Mouse (Mus musculus) CH12.LX (cell line): ENCODE data around the gene Fam169b. TPM values are rescaled to one million over a fixed set of nuclear protein-coding genes. Genes with fewer than 3 reads are reported as not detected.

Experiments used
- DNase-seq: peaks from one replicate; pipeline ENCODE4 v3.0.0-alpha.2; 2013; ENCODE audit errors: extremely low read depth
- H3K27ac ChIP-seq: 2 replicates; pipeline ENCODE4 v1.5.1; 2012; ENCODE audit warnings: low read depth, mild to moderate bottlenecking, control low read depth, moderate library complexity; ENCODE audit not compliant: insufficient read depth
- H3K27me3 ChIP-seq: replicated peaks from 2 replicates; pipeline ENCODE3; 2012; ENCODE audit warnings: inconsistent platforms
- H3K36me3 ChIP-seq, 2 experiments: replicated peaks in 1 of 2; 2 replicates each; pipeline versions ENCODE3 to v1.6.1; 2012; ENCODE audit warnings: inconsistent platforms in 1 of 2, low read length in 1 of 2, mild to moderate bottlenecking in 1 of 2, mixed read lengths in 1 of 2, moderate library complexity in 1 of 2; ENCODE audit not compliant: control insufficient read depth in 1 of 2, insufficient read depth in 1 of 2
- H3K4me1 ChIP-seq, 2 experiments: 2 replicates each; pipeline ENCODE4 v1.6.1; 2012; ENCODE audit warnings: inconsistent platforms in 1 of 2, moderate library complexity in 1 of 2; ENCODE audit not compliant: insufficient read depth in 2 of 2, control insufficient read depth in 1 of 2
- H3K4me2 ChIP-seq: 2 replicates; pipeline ENCODE4 v1.6.1; 2012; ENCODE audit warnings: low read depth, mild to moderate bottlenecking, control low read depth; ENCODE audit not compliant: poor library complexity, insufficient read depth, severe bottlenecking
- H3K4me3 ChIP-seq, 3 experiments: fragments of 150-350 bp in 1 of 3; sonication (generic) in 1 of 3; replicated peaks in 1 of 3; 2 replicates each; pipeline versions ENCODE3 to v1.5.1; 2011 to 2012; ENCODE audit warnings: low read depth in 2 of 3, low read length in 2 of 3, mild to moderate bottlenecking in 2 of 3, moderate library complexity in 2 of 3, control low read depth in 1 of 3, improper control_type of control experiment in 1 of 3, inconsistent platforms in 1 of 3, mixed read lengths in 1 of 3; ENCODE audit not compliant: poor library complexity in 1 of 3
- H3K79me2 ChIP-seq: replicated peaks from 2 replicates; pipeline ENCODE4 v1.6.1; 2012; ENCODE audit warnings: mild to moderate bottlenecking, moderate library complexity; ENCODE audit not compliant: control insufficient read depth, poor library complexity, insufficient read depth, severe bottlenecking; ENCODE audit errors: extremely low read depth
- H3K9ac ChIP-seq: 2 replicates; pipeline ENCODE4 v1.6.1; 2012; ENCODE audit warnings: low read depth, mild to moderate bottlenecking, control low read depth, moderate library complexity; ENCODE audit not compliant: insufficient read depth
- H3K9me3 ChIP-seq: replicated peaks from 2 replicates; pipeline ENCODE3; 2012; ENCODE audit warnings: low read length, inconsistent platforms, mixed read lengths
- BHLHE40 ChIP-seq: IDR thresholded peaks from 2 replicates; pipeline ENCODE4 v1.6.1; 2011; ENCODE audit warnings: mild to moderate bottlenecking, low read depth, low read length, improper control_type of control experiment
- CHD1 ChIP-seq: IDR thresholded peaks from 2 replicates; pipeline ENCODE4 v1.6.1; 2012; ENCODE audit warnings: low read depth, low read length, improper control_type of control experiment, inconsistent platforms
- CTCF ChIP-seq, 2 experiments: IDR thresholded peaks in 1 of 2; conservative IDR thresholded peaks in 1 of 2; 2 replicates each; pipeline ENCODE4 v1.5.1; 2011 to 2012; ENCODE audit warnings: low read depth in 2 of 2, low read length in 2 of 2, improper control_type of control experiment in 1 of 2, inconsistent platforms in 1 of 2, mild to moderate bottlenecking in 1 of 2, moderate library complexity in 1 of 2
- E2F4 ChIP-seq: IDR thresholded peaks from 2 replicates; pipeline ENCODE4 v1.6.1; 2011; ENCODE audit warnings: low read depth, low read length, improper control_type of control experiment; ENCODE audit not compliant: insufficient replicate concordance
- ELF1 ChIP-seq: IDR thresholded peaks from 2 replicates; pipeline ENCODE4 v1.6.1; 2014; ENCODE audit warnings: low read depth, mild to moderate bottlenecking, inconsistent platforms, low read length, improper control_type of control experiment
- GABPA ChIP-seq: IDR thresholded peaks from 2 replicates; pipeline ENCODE4 v1.6.1; 2012; ENCODE audit warnings: low read depth, low read length, improper control_type of control experiment, inconsistent platforms; ENCODE audit not compliant: insufficient replicate concordance
- HCFC1 ChIP-seq: IDR thresholded peaks from 2 replicates; pipeline ENCODE4 v1.6.1; 2012; ENCODE audit warnings: low read depth, mild to moderate bottlenecking, inconsistent platforms, low read length, improper control_type of control experiment
- IRF4 ChIP-seq: IDR thresholded peaks from 2 replicates; pipeline ENCODE4 v1.6.1; 2014; ENCODE audit warnings: low read depth, mild to moderate bottlenecking, inconsistent platforms, low read length, improper control_type of control experiment
- JUN ChIP-seq: IDR thresholded peaks from 2 replicates; pipeline ENCODE4 v1.6.1; 2011; ENCODE audit warnings: low read depth, mild to moderate bottlenecking, low read length, improper control_type of control experiment, moderate library complexity; ENCODE audit not compliant: insufficient read depth
- JUND ChIP-seq: conservative IDR thresholded peaks from 2 replicates; pipeline ENCODE4 v1.6.1; 2011; ENCODE audit warnings: low read depth, low read length, improper control_type of control experiment
- KAT2A ChIP-seq: IDR thresholded peaks from 2 replicates; pipeline ENCODE4 v1.6.1; 2012; ENCODE audit warnings: low read length, improper control_type of control experiment, inconsistent platforms; ENCODE audit not compliant: insufficient replicate concordance
- MAZ ChIP-seq: IDR thresholded peaks from 2 replicates; pipeline ENCODE4 v1.6.1; 2012; ENCODE audit warnings: low read depth, mild to moderate bottlenecking, inconsistent platforms, low read length, improper control_type of control experiment, moderate library complexity
- MEF2A ChIP-seq: IDR thresholded peaks from 2 replicates; pipeline ENCODE4 v1.6.1; 2014; ENCODE audit warnings: low read depth, mild to moderate bottlenecking, inconsistent platforms, low read length, improper control_type of control experiment, borderline replicate concordance
- MXI1 ChIP-seq: IDR thresholded peaks from 2 replicates; pipeline ENCODE4 v1.6.1; 2011; ENCODE audit warnings: mild to moderate bottlenecking, low read depth, low read length, improper control_type of control experiment
- NRF1 ChIP-seq: IDR thresholded peaks from 2 replicates; pipeline ENCODE4 v1.6.1; 2014; ENCODE audit warnings: low read depth, mild to moderate bottlenecking, inconsistent platforms, low read length, improper control_type of control experiment, moderate library complexity
- PAX5 ChIP-seq: IDR thresholded peaks from 2 replicates; pipeline ENCODE4 v1.6.1; 2012; ENCODE audit warnings: low read length, inconsistent platforms, mixed read lengths
- POLR2A ChIP-seq: IDR thresholded peaks from 2 replicates; pipeline ENCODE4 v1.6.1; 2011; ENCODE audit warnings: low read depth, mild to moderate bottlenecking, improper control_type of control experiment, low read length
- POLR2AphosphoS2 ChIP-seq: IDR thresholded peaks from 2 replicates; pipeline ENCODE4 v1.6.1; 2011; ENCODE audit warnings: low read depth, low read length, improper control_type of control experiment
- RAD21 ChIP-seq: IDR thresholded peaks from 2 replicates; pipeline ENCODE4 v1.6.1; 2011; ENCODE audit warnings: low read depth, mild to moderate bottlenecking, low read length, improper control_type of control experiment, moderate library complexity
- RCOR1 ChIP-seq: conservative IDR thresholded peaks from 2 replicates; pipeline ENCODE4 v1.6.1; 2012; ENCODE audit warnings: low read depth, mild to moderate bottlenecking, inconsistent platforms, low read length, improper control_type of control experiment
- SIN3A ChIP-seq: IDR thresholded peaks from 2 replicates; pipeline ENCODE4 v1.6.1; 2012; ENCODE audit warnings: low read length, improper control_type of control experiment, inconsistent platforms
- SMC3 ChIP-seq: IDR thresholded peaks from 2 replicates; pipeline ENCODE4 v1.6.1; 2011; ENCODE audit warnings: low read depth, low read length, improper control_type of control experiment
- TBP ChIP-seq: conservative IDR thresholded peaks from 2 replicates; pipeline ENCODE4 v1.6.1; 2011; ENCODE audit warnings: low read depth, low read length, improper control_type of control experiment
- UBTF ChIP-seq: IDR thresholded peaks from 2 replicates; pipeline ENCODE4 v1.6.1; 2012; ENCODE audit warnings: low read depth, mild to moderate bottlenecking, inconsistent platforms, low read length, improper control_type of control experiment, moderate library complexity
- USF1 ChIP-seq: IDR thresholded peaks from 2 replicates; pipeline ENCODE4 v1.6.1; 2014; ENCODE audit warnings: low read depth, mild to moderate bottlenecking, inconsistent platforms, low read length, improper control_type of control experiment
- USF2 ChIP-seq: conservative IDR thresholded peaks from 2 replicates; pipeline ENCODE4 v1.6.1; 2011; ENCODE audit warnings: low read depth, low read length, improper control_type of control experiment
- ZC3H11A ChIP-seq: IDR thresholded peaks from 2 replicates; pipeline ENCODE4 v1.6.1; 2012; ENCODE audit warnings: low read depth, mild to moderate bottlenecking, inconsistent platforms, low read length, improper control_type of control experiment
- ZKSCAN1 ChIP-seq: IDR thresholded peaks from 2 replicates; pipeline ENCODE4 v1.6.1; 2012; ENCODE audit warnings: low read depth, inconsistent platforms, low read length, improper control_type of control experiment, borderline replicate concordance
- ZNF384 ChIP-seq: IDR thresholded peaks from 2 replicates; pipeline ENCODE4 v1.6.1; 2012; ENCODE audit warnings: low read depth, low read length, improper control_type of control experiment, inconsistent platforms
- dilution Hi-C: fragments of 300-500 bp; cut with MboI; formaldehyde crosslinking; loops from 2 replicates; pipeline ENCODE4 v1.14.3; 2020; ENCODE audit warnings: low sequenced_read_pairs; ENCODE audit not compliant: extremely low pct_unique_long_range_greater_than_20kb, extremely low pct_ligation_motif_present
- in situ Hi-C: fragments of 300-500 bp; cut with MboI; formaldehyde crosslinking; loops from 3 replicates; pipeline ENCODE4 v1.14.3; 2019; ENCODE audit warnings: low sequenced_read_pairs, low pct_ligation_motif_present, low pct_unique_long_range_greater_than_20kb, mixed read lengths
- polyA plus RNA-seq: library from polyadenylated mRNA; unstranded; fragments of >175 nt; gene quantifications from 2 replicates; pipeline ENCODE4 v1.2.1, GENCODE M21; 2012; ENCODE audit warnings: low read depth; ENCODE audit not compliant: insufficient read length
- total RNA-seq, 2 experiments: library from RNA; depleted of rRNA; stranded (reverse); fragments of 300-350 nt in 1 of 2; fragments of >200 nt in 1 of 2; gene quantifications; 2 replicates each; pipeline ENCODE4 v1.2.3; 2012 to 2014

Gene Fam169b
- total and polyA plus RNA-seq, 3 experiments: 15.9 to 17.0 (median 16.2) TPM

- no peaks in the 10 kb centered on the region for H3K27me3 ChIP-seq
- H3K4me1 ChIP-seq: peaks cover 9 to 15% of the 10 kb centered on the region in 2 experiments
- peaks cover 36 to 75% of the 10 kb centered on the region in 2 experiments for H3K36me3 ChIP-seq
- dilution Hi-C loops: no loop called here
- TF ChIP-seq USF2 (no peak), SMC3 (no peak), RCOR1 (no peak), CTCF (conservative IDR thresholded peaks at IDR 0.05 in 1 of 2, IDR thresholded peaks at IDR 0.05 in 1 of 2; ENCODE audit: low read depth in 2 of 2, low read length in 2 of 2) (no peak), RAD21 (no peak), MAZ (no peak), HCFC1 (no peak), ZNF384 (no peak), KAT2A (no peak), TBP (no peak), MEF2A (no peak), GABPA (no peak), ZKSCAN1 (no peak)
- TF ChIP-seq, all 38 proteins: peak for 0
- Histone ChIP-seq H3K9me3 (no peaks in the 10 kb centered on the region), H3K4me3 (no peak overlapping the region), H3K4me2 (no peak overlapping the region), H3K27ac (no peak overlapping the region), H3K9ac (no peak overlapping the region), H3K79me2 (no peaks in the 10 kb centered on the region; the same call in 1 of the 2 replicates)
- in situ Hi-C loops: no loop called here
- DNase-seq: no peak
Measured at GRCm38 (mm10) chr7:68337080-68337781, 63.6 kb downstream of the Fam169b start.

DNA sequence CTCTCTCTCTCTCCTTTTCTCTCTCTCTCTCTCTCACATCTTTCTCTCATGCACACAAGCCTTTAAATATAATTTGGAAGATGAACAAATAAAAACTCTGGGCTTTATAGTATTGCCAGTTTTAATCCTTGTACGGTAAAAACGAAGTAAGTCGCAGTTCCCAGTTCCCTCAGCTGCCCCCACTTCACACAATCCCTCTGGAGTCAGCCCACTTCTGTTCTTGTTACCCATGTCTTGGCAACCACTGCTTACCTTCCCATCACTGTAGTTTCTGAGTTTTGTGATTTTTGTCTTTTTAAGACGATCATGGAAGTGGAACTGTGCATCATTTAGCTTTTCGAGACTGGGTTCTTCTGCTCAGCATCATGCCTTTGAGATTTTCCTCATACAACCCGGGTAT is 65.0 kb downstream of the Fam169b start:
- Histone ChIP-seq H3K4me1 (peaks cover 3% of the 10 kb centered on the region in 2 experiments; a peak in 3 of 4 replicates), H3K4me3 (no peak overlapping the region), H3K9ac (no peak overlapping the region), H3K27ac (no peak overlapping the region), H3K9me3 (no peaks in the 10 kb centered on the region), H3K36me3 (peaks cover 37 to 81% of the 10 kb centered on the region in 2 experiments), H3K27me3 (no peaks in the 10 kb centered on the region), H3K4me2 (no peak overlapping the region), H3K79me2 (no peaks in the 10 kb centered on the region; the same call in 1 of the 2 replicates)
- in situ Hi-C loops (no loop called here), dilution Hi-C loops (no loop called here)
- TF ChIP-seq JUN (no peak), ZC3H11A (no peak), POLR2AphosphoS2 (no peak), SIN3A (no peak), CHD1 (no peak), IRF4 (no peak), BHLHE40 (no peak), USF1 (no peak), PAX5 (no peak), ELF1 (no peak), MXI1 (no peak), JUND (no peak), E2F4 (no peak), ZNF384 (no peak), CTCF (conservative IDR thresholded peaks at IDR 0.05 in 1 of 2, IDR thresholded peaks at IDR 0.05 in 1 of 2; ENCODE audit: low read depth in 2 of 2, low read length in 2 of 2) (no peak), UBTF (no peak), POLR2A (no peak), RAD21 (no peak), MEF2A (no peak), NRF1 (no peak)
- no peak for DNase-seq
